Mouse (Mus musculus) ovary, postnatal 14 days (tissue): ENCODE results near the gene Tmem45a.
"Not testable (repeated sequence)": the region's sequence is repeated elsewhere in the genome, so short reads cannot be mapped to it uniquely, and the experiment has no call there.

Experiments
- DNase-seq: peaks from one replicate; pipeline ENCODE4 v3.0.0; 2022; ENCODE audit warnings: low spot score

The Tmem45a gene

GRCm38 (mm10) chr16:56885824-56886615 lies at the start of gene Tmem45a:
TSS of gene Tmem45a (minus strand) at chr16:56886166.
- DNase-seq = peak; percentile 78

- no peak for DNase-seq
Observed at GRCm38 (mm10) chr16:56928023-56928422, 42.1 kb upstream of the Tmem45a start, which contains the start of gene Lnp1. TSS of gene Lnp1 (minus strand) at chr16:56928061.

- DNase-seq = peak; percentile 14
Observed at GRCm38 (mm10) chr16:56920102-56920657, 34.2 kb upstream of the Tmem45a start.

GRCm38 (mm10) chr16:56917230-56917629 lies 31.3 kb upstream of the Tmem45a start:
- DNase-seq = no peak

- DNase-seq = no peak
Observed at GRCm38 (mm10) chr16:56908986-56909385, 23.0 kb upstream of the Tmem45a start.

GRCm38 (mm10) chr16:56902206-56902605 lies 16.2 kb upstream of the Tmem45a start:
- not testable (repeated sequence) for DNase-seq

GRCm38 (mm10) chr16:56891583-56891982 lies 5.6 kb upstream of the Tmem45a start:
- DNase-seq = no peak

GRCm38 (mm10) chr16:56886616-56887116 lies 700 bp upstream of the Tmem45a start:
- no peak for DNase-seq

GRCm38 (mm10) chr16:56884811-56885210 lies 1.2 kb downstream of the Tmem45a start:
- DNase-seq = no peak

GRCm38 (mm10) chr16:56873410-56873809 lies 12.6 kb downstream of the Tmem45a start:
- no peak for DNase-seq

GRCm38 (mm10) chr16:56870458-56870857 lies 15.5 kb downstream of the Tmem45a start:
- DNase-seq = no peak

- DNase-seq = no peak
Observed at GRCm38 (mm10) chr16:56868361-56868760, 17.6 kb downstream of the Tmem45a start.

GRCm38 (mm10) chr16:56867591-56867990 lies 18.4 kb downstream of the Tmem45a start:
- no peak for DNase-seq

- DNase-seq = no peak
Observed at GRCm38 (mm10) chr16:56852841-56853587, 33.0 kb downstream of the Tmem45a start.

- no peak for DNase-seq
Observed at GRCm38 (mm10) chr16:56842988-56843387, 43.0 kb downstream of the Tmem45a start.

GRCm38 (mm10) chr16:56833312-56833711 lies 52.7 kb downstream of the Tmem45a start:
- no peak for DNase-seq

GRCm38 (mm10) chr16:56831986-56832385 lies 54.0 kb downstream of the Tmem45a start:
- no peak for DNase-seq

- DNase-seq = no peak
Observed at GRCm38 (mm10) chr16:56801370-56802109, 84.4 kb downstream of the Tmem45a start.

- no peak for DNase-seq
Observed at GRCm38 (mm10) chr16:56800946-56801345, 85.0 kb downstream of the Tmem45a start.

- DNase-seq = no peak
Observed at GRCm38 (mm10) chr16:56800469-56800868, 85.5 kb downstream of the Tmem45a start.

GRCm38 (mm10) chr16:56799541-56800029 lies 86.4 kb downstream of the Tmem45a start:
- DNase-seq = no peak

GRCm38 (mm10) chr16:56798873-56799272 lies 87.1 kb downstream of the Tmem45a start:
- no peak for DNase-seq
